Mouse (Mus musculus): ENCODE measurements around the gene Scn4a. TPM values are rescaled to one million over a fixed set of nuclear protein-coding genes. Genes with fewer than 3 reads are reported as not detected.
A peak's percentile ranks its signal among the peaks of the same experiment; 100 is the strongest.

Scn4a gene
- total and polyA plus RNA-seq, 2 experiments from 2014 or later, result 0.02 TPM; not detected in 1

GRCm38 (mm10) chr11:106269060-106269431, 84.0 kb downstream of the Scn4a start:
- Histone ChIP-seq H3K27me3 (ENCODE audit: insufficient read depth, low read length) (no peaks in the 10 kb centered on the region), H3K36me3 (ENCODE audit: insufficient read depth, low read length) (peaks cover 27% of the 10 kb centered on the region), H3K27ac (ENCODE audit: low read depth, low read length) (peak overlapping the region; percentile 38; the same call in 1 of the 2 replicates), H3K4me3 (ENCODE audit: low read depth, low read length) (no peak overlapping the region), H3K9me3 (ENCODE audit: low read length) (no peaks in the 10 kb centered on the region), H3K4me2 (ENCODE audit: low read depth, low read length, poor library complexity, severe bottlenecking) (no peak overlapping the region), H3K9ac (replicated peaks; ENCODE audit: low read length, poor library complexity, severe bottlenecking) (no peak overlapping the region), H3K4me1 (ENCODE audit: insufficient read depth, low read length) (peaks cover 12% of the 10 kb centered on the region)
- WGBS, result 41% methylated on average over 3 of the region's 3 CpGs
- no peak for TF ChIP-seq CTCF (IDR thresholded peaks at IDR 0.05)
- DNase-seq (ENCODE audit: low spot score), result peak; percentile 32
- no peak for ATAC-seq (ENCODE audit: low FRiP score)

Other genes starting within 250 kb of the Scn4a start
- not detected in 2 replicates for gene Gm10840, start 192.4 kb downstream of the Scn4a start, total RNA-seq (2014; rRNA removed)
- gene Gm10840, start 192.4 kb downstream of the Scn4a start, polyA plus RNA-seq (2015; fragmentation: Nextera tagmentation; extraction: Ambion mirVana), result not detected in 2 replicates
- gene Limd2, start 192.4 kb downstream of the Scn4a start, total RNA-seq (2014; rRNA removed), result 69.7 and 81.8 TPM in 2 replicates
- 122 and 141 TPM in 2 replicates for gene Limd2, start 192.4 kb downstream of the Scn4a start, polyA plus RNA-seq (2015; fragmentation: Nextera tagmentation; extraction: Ambion mirVana)
- 26.9 and 31.2 TPM in 2 replicates for gene Strada, start 151.1 kb downstream of the Scn4a start, total RNA-seq (2014; rRNA removed)
- 21.2 and 22.7 TPM in 2 replicates for gene Strada, start 151.1 kb downstream of the Scn4a start, polyA plus RNA-seq (2015; fragmentation: Nextera tagmentation; extraction: Ambion mirVana)
- 31.7 and 37.0 TPM in 2 replicates for gene Ccdc47, start 136.9 kb downstream of the Scn4a start, total RNA-seq (2014; rRNA removed)
- 88.8 and 94.9 TPM in 2 replicates for gene Ccdc47, start 136.9 kb downstream of the Scn4a start, polyA plus RNA-seq (2015; fragmentation: Nextera tagmentation; extraction: Ambion mirVana)
- gene Ddx42, start 136.4 kb downstream of the Scn4a start, total RNA-seq (2014; rRNA removed), result 39.7 and 61.7 TPM in 2 replicates
- 61.4 and 64.8 TPM in 2 replicates for gene Ddx42, start 136.4 kb downstream of the Scn4a start, polyA plus RNA-seq (2015; fragmentation: Nextera tagmentation; extraction: Ambion mirVana)
- gene Ftsj3, start 97.2 kb downstream of the Scn4a start, total RNA-seq (2014; rRNA removed), result 34.5 and 46.9 TPM in 2 replicates
- 27.5 and 27.9 TPM in 2 replicates for gene Ftsj3, start 97.2 kb downstream of the Scn4a start, polyA plus RNA-seq (2015; fragmentation: Nextera tagmentation; extraction: Ambion mirVana)
- 76.1 and 88.4 TPM in 2 replicates for gene Psmc5, start 97.1 kb downstream of the Scn4a start, total RNA-seq (2014; rRNA removed)
- 280 and 290 TPM in 2 replicates for gene Psmc5, start 97.1 kb downstream of the Scn4a start, polyA plus RNA-seq (2015; fragmentation: Nextera tagmentation; extraction: Ambion mirVana)
- gene Smarcd2, start 80.3 kb downstream of the Scn4a start, total RNA-seq (2014; rRNA removed), result 11.7 and 27.5 TPM in 2 replicates
- gene Smarcd2, start 80.3 kb downstream of the Scn4a start, polyA plus RNA-seq (2015; fragmentation: Nextera tagmentation; extraction: Ambion mirVana), result 6.8 and 7.6 TPM in 2 replicates
- 0.22 and 0.24 TPM in 2 replicates for gene Tcam1, start 76.6 kb downstream of the Scn4a start, total RNA-seq (2014; rRNA removed)
- 0.10 and 0.20 TPM in 2 replicates for gene Tcam1, start 76.6 kb downstream of the Scn4a start, polyA plus RNA-seq (2015; fragmentation: Nextera tagmentation; extraction: Ambion mirVana)
- 1.3 TPM in 1 of 2 replicates, not detected in the other for gene Gh, start 51.4 kb downstream of the Scn4a start, total RNA-seq (2014; rRNA removed)
- gene Gh, start 51.4 kb downstream of the Scn4a start, polyA plus RNA-seq (2015; fragmentation: Nextera tagmentation; extraction: Ambion mirVana), result not detected in 2 replicates
- gene Cd79b, start 38.5 kb downstream of the Scn4a start, total RNA-seq (2014; rRNA removed), result 0.38 and 1.9 TPM in 2 replicates
- gene Cd79b, start 38.5 kb downstream of the Scn4a start, polyA plus RNA-seq (2015; fragmentation: Nextera tagmentation; extraction: Ambion mirVana), result 1.1 and 1.2 TPM in 2 replicates
- 0.33 and 1.6 TPM in 2 replicates for gene Prr29, start 12.2 kb upstream of the Scn4a start, total RNA-seq (2014; rRNA removed)
- gene Prr29, start 12.2 kb upstream of the Scn4a start, polyA plus RNA-seq (2015; fragmentation: Nextera tagmentation; extraction: Ambion mirVana), result 0.38 TPM in 1 of 2 replicates, not detected in the other
- gene Icam2, start 34.8 kb upstream of the Scn4a start, total RNA-seq (2014; rRNA removed), result 11.9 and 15.5 TPM in 2 replicates
- gene Icam2, start 34.8 kb upstream of the Scn4a start, polyA plus RNA-seq (2015; fragmentation: Nextera tagmentation; extraction: Ambion mirVana), result 7.4 and 8.7 TPM in 2 replicates
- 10.1 and 10.3 TPM in 2 replicates for gene Ern1, start 134.6 kb upstream of the Scn4a start, total RNA-seq (2014; rRNA removed)
- gene Ern1, start 134.6 kb upstream of the Scn4a start, polyA plus RNA-seq (2015; fragmentation: Nextera tagmentation; extraction: Ambion mirVana), result 2.2 and 3.7 TPM in 2 replicates